Comparison of ENCODE assay signal across 7 mouse cellular contexts in genomic region chr4:131916425-131916824, GRCm38 (mm10). TPM values are rescaled to one million over a fixed set of nuclear protein-coding genes. Genes with fewer than 3 reads are reported as not detected.
A peak's percentile ranks its signal among the peaks of the same experiment; 100 is the strongest.
DNase-seq lines count a peak whose midpoint lies in the region; ATAC-seq and TF ChIP-seq lines count a peak whose summit lies in the region.

No protein-coding gene starts in this region.

- peak overlapping the region; percentile 31; the same call in 1 of the 2 replicates for H3K9ac ChIP-seq in MEL (ENCODE audit: control insufficient read depth, low read depth, low read length, poor library complexity, severe bottlenecking)
- H3K9ac ChIP-seq in forebrain, embryonic 14.5 days (ENCODE audit: low read length): no peak overlapping the region

- intact Hi-C loops in heart, postnatal 25 days (cut with DNase I): loop anchor here (2.0 to 5.0 kb wide), 2 partner anchors 51 to 162 kb away; no protein-coding TSS in a partner anchor

- H3K27me3 ChIP-seq in MEL (ENCODE audit: control insufficient read depth in 1 of 2, insufficient read depth in 2 of 2, low read length in 2 of 2): no peaks in the 10 kb centered on the region
- H3K27me3 ChIP-seq in forebrain, embryonic 14.5 days (replicated peaks; ENCODE audit: control insufficient read depth, insufficient read depth, low read length): peaks cover 82% of the 10 kb centered on the region
- peaks cover 35% of the 10 kb centered on the region for H3K27me3 ChIP-seq in small intestine, adult 2 months (ENCODE audit: control insufficient read depth, insufficient read depth, low read length)

- peak; percentile 76 for DNase-seq in MEL (ENCODE audit: low read depth, low spot score)
- DNase-seq in brain, adult 2 months (ENCODE audit: low read depth, low spot score): peak; percentile 66
- DNase-seq in forebrain, embryonic 14.5 days (ENCODE audit: low spot score): peak; percentile 53
- DNase-seq in heart, postnatal 25 days (ENCODE audit: low spot score): peak; percentile 72
- peak; percentile 72 for DNase-seq in left cerebral cortex, adult 11 months (ENCODE audit: low spot score)
- peak; percentile 91 for DNase-seq in lung, postnatal 36 days

- peak; percentile 40; the same call in 1 of the 2 replicates for ATAC-seq in forebrain, embryonic 14.5 days

- no peaks in the 10 kb centered on the region for H3K4me1 ChIP-seq in MEL (ENCODE audit: control insufficient read depth in 1 of 2, insufficient read depth in 2 of 2, low read length in 2 of 2)
- H3K4me1 ChIP-seq in forebrain, embryonic 14.5 days (ENCODE audit: control insufficient read depth, insufficient read depth, low read length): peaks cover 14% of the 10 kb centered on the region
- peaks cover 10% of the 10 kb centered on the region for H3K4me1 ChIP-seq in small intestine, adult 2 months (ENCODE audit: control insufficient read depth, insufficient read depth, insufficient read length, low read length)

- no peak overlapping the region for H3K4me2 ChIP-seq in forebrain, embryonic 14.5 days (ENCODE audit: low read length)

- no peak for TF ChIP-seq POLR2A in MEL (IDR thresholded peaks at IDR 0.05; ENCODE audit: control insufficient read depth in 1 of 2, insufficient read depth in 1 of 2, low read depth in 1 of 2, low read length in 2 of 2, poor library complexity in 1 of 2)
- TF ChIP-seq POLR2A in small intestine, adult 2 months (IDR thresholded peaks at IDR 0.05; ENCODE audit: low read depth, low read length): no peak

- H3K9me3 ChIP-seq in MEL (replicated peaks; ENCODE audit: insufficient read depth, low read length): no peaks in the 10 kb centered on the region
- H3K9me3 ChIP-seq in forebrain, embryonic 14.5 days (replicated peaks; ENCODE audit: control insufficient read depth, low read length): no peaks in the 10 kb centered on the region

- H3K27ac ChIP-seq in MEL (ENCODE audit: control insufficient read depth, low read depth, low read length): no peak overlapping the region
- no peak overlapping the region for H3K27ac ChIP-seq in forebrain, embryonic 14.5 days (ENCODE audit: low read depth, low read length)
- H3K27ac ChIP-seq in small intestine, adult 2 months (ENCODE audit: insufficient read depth, low read depth, low read length): no peak overlapping the region

- no peak overlapping the region for H3K4me3 ChIP-seq in MEL (ENCODE audit: control insufficient read depth in 1 of 2, insufficient read depth in 1 of 2, low read depth in 2 of 2, low read length in 2 of 2)
- no peak overlapping the region for H3K4me3 ChIP-seq in forebrain, embryonic 14.5 days (ENCODE audit: low read depth, low read length)
- H3K4me3 ChIP-seq in small intestine, adult 2 months (ENCODE audit: low read depth, low read length): no peak overlapping the region

- no peaks in the 10 kb centered on the region for H3K79me2 ChIP-seq in MEL (ENCODE audit: control insufficient read depth, insufficient read depth, low read length, poor library complexity)

- TF ChIP-seq EP300 in MEL (IDR thresholded peaks at IDR 0.05; ENCODE audit: low read depth in 1 of 2, low read length in 2 of 2): no peak

- peak; percentile 80 for TF ChIP-seq RAD21 in MEL (IDR thresholded peaks at IDR 0.05; ENCODE audit: low read depth, low read length)

- peak; percentile 90 to 96 (median 95) for TF ChIP-seq CTCF in MEL (IDR thresholded peaks at IDR 0.05 in 2 of 3, conservative IDR thresholded peaks at IDR 0.05 in 1 of 3; ENCODE audit: control insufficient read depth in 1 of 3, insufficient read depth in 1 of 3, low read depth in 2 of 3, low read length in 3 of 3, poor library complexity in 1 of 3, severe bottlenecking in 1 of 3)
- peak; percentile 90 for TF ChIP-seq CTCF in small intestine, adult 2 months (IDR thresholded peaks at IDR 0.05; ENCODE audit: extremely low read depth, insufficient read length, insufficient replicate concordance, low read depth, low read length)

- WGBS in forebrain, embryonic 14.5 days: 5% methylated on average over 15 of the region's 15 CpGs
- WGBS in small intestine, adult 2 months: 15% methylated on average over 15 of the region's 15 CpGs

- no peaks in the 10 kb centered on the region for H3K36me3 ChIP-seq in MEL (ENCODE audit: control insufficient read depth in 1 of 2, insufficient read depth in 2 of 2, low read length in 2 of 2)
- no peaks in the 10 kb centered on the region for H3K36me3 ChIP-seq in forebrain, embryonic 14.5 days (ENCODE audit: control insufficient read depth, insufficient read depth, low read length)
- no peaks in the 10 kb centered on the region for H3K36me3 ChIP-seq in small intestine, adult 2 months (ENCODE audit: control insufficient read depth, insufficient read depth, low read length)

TF ChIP-seq in MEL, 35 proteins besides CTCF, POLR2A, EP300 and RAD21:
- peak; percentile 80 for TF ChIP-seq MYC (IDR thresholded peaks at IDR 0.05; ENCODE audit: low read depth, low read length)
- peak; percentile 82 for TF ChIP-seq MAX (IDR thresholded peaks at IDR 0.05; ENCODE audit: low read length)
- TF ChIP-seq POLR2AphosphoS2 (IDR thresholded peaks at IDR 0.05; ENCODE audit: low read length): no peak
- TF ChIP-seq GABPA (IDR thresholded peaks at IDR 0.05; ENCODE audit: low read depth, low read length): no peak
- TF ChIP-seq NRF1 (IDR thresholded peaks at IDR 0.05; ENCODE audit: insufficient read depth, low read depth, low read length, poor library complexity, severe bottlenecking): no peak
- TF ChIP-seq ZC3H11A (IDR thresholded peaks at IDR 0.05; ENCODE audit: low read depth, low read length): peak; percentile 78
- no peak for TF ChIP-seq KAT2A (conservative IDR thresholded peaks at IDR 0.05; ENCODE audit: low read depth, low read length)
- no peak for TF ChIP-seq MEF2A (IDR thresholded peaks at IDR 0.05; ENCODE audit: extremely low read depth, insufficient replicate concordance, low read depth, low read length, poor library complexity, severe bottlenecking)
- no peak for TF ChIP-seq TBP (IDR thresholded peaks at IDR 0.05; ENCODE audit: low read depth, low read length)
- no peak for TF ChIP-seq ELF1 (IDR thresholded peaks at IDR 0.05; ENCODE audit: low read depth, low read length)
- peak; percentile 84 for TF ChIP-seq MXI1 (IDR thresholded peaks at IDR 0.05; ENCODE audit: low read depth, low read length)
- no peak for TF ChIP-seq TCF12 (IDR thresholded peaks at IDR 0.05; ENCODE audit: low read depth, low read length)
- TF ChIP-seq SIN3A (IDR thresholded peaks at IDR 0.05; ENCODE audit: low read length): no peak
- peak; percentile 80 for TF ChIP-seq USF1 (IDR thresholded peaks at IDR 0.05; ENCODE audit: low read depth, low read length)
- TF ChIP-seq ETS1 (IDR thresholded peaks at IDR 0.05; ENCODE audit: low read depth, low read length): no peak
- no peak for TF ChIP-seq NELFE (IDR thresholded peaks at IDR 0.05; ENCODE audit: low read depth, low read length)
- TF ChIP-seq MYB (IDR thresholded peaks at IDR 0.05; ENCODE audit: low read depth, low read length): no peak
- peak; percentile 27; the same call in 1 of the 2 replicates for TF ChIP-seq BHLHE40 (IDR thresholded peaks at IDR 0.05; ENCODE audit: borderline replicate concordance, low read depth, low read length)
- no peak for TF ChIP-seq JUND (IDR thresholded peaks at IDR 0.05; ENCODE audit: low read depth, low read length)
- TF ChIP-seq SMC3 (IDR thresholded peaks at IDR 0.05; ENCODE audit: low read depth, low read length): peak; percentile 95
- TF ChIP-seq MAFK (IDR thresholded peaks at IDR 0.05; ENCODE audit: borderline replicate concordance, low read depth, low read length): no peak
- TF ChIP-seq ZNF384 (IDR thresholded peaks at IDR 0.05; ENCODE audit: low read depth, low read length): 0 out of 2 replicates have a peak, but pooled peaks have one; percentile 34
- TF ChIP-seq RCOR1 (IDR thresholded peaks at IDR 0.05; ENCODE audit: low read depth, low read length): no peak

RNA-seq across cellular contexts. Expression of gene Tmem200b, which starts 5.1 kb away (rescaled TPM):
- not detected in 2 replicates for total RNA-seq in MEL (2012; rRNA removed)
- polyA plus RNA-seq in MEL (2012; ENCODE audit: insufficient read depth in 1 of 2, insufficient read length in 2 of 2, low read depth in 1 of 2, low replicate concordance in 2 of 2, missing spikeins in 1 of 2): not detected
- not detected in 2 replicates for polyA plus RNA-seq in forebrain, embryonic 14.5 days (2014; fragmentation: Nextera tagmentation; extraction: Ambion mirVana)
- 1 to 10 TPM; 5.9 to 9.6 TPM for total RNA-seq in heart, postnatal 25 days (2021)
- 9.1 and 10.4 TPM in 2 replicates for polyA plus RNA-seq in small intestine, adult 2 months (2012; rRNA removed)

RNA-seq across cellular contexts. Expression of gene Srsf4, which starts 43.0 kb away (rescaled TPM):
- total RNA-seq in MEL (2012; rRNA removed): 53.7 and 60.2 TPM in 2 replicates
- 100 to 1,000 TPM in 1 of 2 experiments, not detected in 1; 163 TPM for polyA plus RNA-seq in MEL (2012; ENCODE audit: insufficient read depth in 1 of 2, insufficient read length in 2 of 2, low read depth in 1 of 2, low replicate concordance in 2 of 2, missing spikeins in 1 of 2)
- 109 and 132 TPM in 2 replicates for polyA plus RNA-seq in forebrain, embryonic 14.5 days (2014; fragmentation: Nextera tagmentation; extraction: Ambion mirVana)
- 10 to 100 TPM; 32.8 to 38.4 TPM for total RNA-seq in heart, postnatal 25 days (2021)
- polyA plus RNA-seq in small intestine, adult 2 months (2012; rRNA removed): 16.3 and 31.5 TPM in 2 replicates

Comparison
In these comparisons a context has a peak if more than half of its experiments do, and no peak if none do; other contexts are left out.
1. RNA of gene Tmem200b, which starts 5.1 kb away (polyA plus RNA-seq): 9.1 to 10.4 TPM in small intestine, adult 2 months; not detected in MEL and not detected in forebrain, embryonic 14.5 days; every median in the first group is over 10 times any median in the second.
2. Peak in every context shown above with its lines, with median percentiles within 50 percentile points of each other: DNase-seq.